Mouse (Mus musculus) MEL-GATA-1-ER (cell line): ENCODE data around the gene Uhrf2.
"Not testable (repeated sequence)": the region's sequence is repeated elsewhere in the genome, so short reads cannot be mapped to it uniquely, and the experiment has no call there.

Source experiments
- DNase-seq: peaks from one replicate; pipeline ENCODE4 v3.0.0-alpha.2; 2012; ENCODE audit warnings: low read depth; ENCODE audit errors: extremely low read depth

Gene Uhrf2

DNA sequence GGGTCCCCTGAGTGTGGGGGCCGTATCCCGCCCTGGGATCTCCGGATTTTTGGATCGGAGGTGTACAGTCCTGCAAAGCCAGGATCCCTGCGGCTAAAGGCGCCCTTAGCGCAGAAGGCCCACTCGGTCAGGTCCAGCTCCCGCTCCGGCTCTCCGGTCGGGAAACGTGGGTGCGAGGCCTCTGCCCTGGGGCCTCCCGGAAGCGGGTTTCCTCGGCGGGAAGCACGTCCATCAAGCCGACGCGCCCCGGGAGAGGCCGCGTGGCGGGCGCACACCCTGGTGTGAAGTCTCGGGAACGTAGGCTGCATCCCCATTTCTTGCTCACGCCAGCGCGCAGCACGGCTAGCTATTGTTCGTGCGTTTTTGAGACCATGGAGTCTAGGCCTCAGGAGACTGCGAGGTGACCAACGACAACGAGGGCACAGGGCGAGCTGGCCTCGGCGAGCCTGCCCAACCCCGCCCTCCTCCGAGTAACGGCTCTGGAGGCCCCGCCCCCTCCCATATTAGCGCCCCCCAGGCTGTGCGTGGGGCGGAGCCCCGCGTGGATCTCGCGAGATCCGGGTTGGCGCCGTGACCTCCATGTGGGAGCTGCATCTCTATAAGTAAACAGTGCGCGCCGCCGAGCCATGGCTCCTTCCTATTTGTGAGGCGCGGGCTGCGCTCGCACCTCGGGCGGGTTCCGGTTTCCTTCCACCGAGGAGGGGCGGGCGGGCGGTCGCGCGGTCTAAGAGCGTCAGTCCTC is at the start of gene Uhrf2:
TSS of gene Uhrf2 (plus strand) at position 620 of the 742 bp plus-strand sequence.
- peak; percentile 90 for DNase-seq

DNA sequence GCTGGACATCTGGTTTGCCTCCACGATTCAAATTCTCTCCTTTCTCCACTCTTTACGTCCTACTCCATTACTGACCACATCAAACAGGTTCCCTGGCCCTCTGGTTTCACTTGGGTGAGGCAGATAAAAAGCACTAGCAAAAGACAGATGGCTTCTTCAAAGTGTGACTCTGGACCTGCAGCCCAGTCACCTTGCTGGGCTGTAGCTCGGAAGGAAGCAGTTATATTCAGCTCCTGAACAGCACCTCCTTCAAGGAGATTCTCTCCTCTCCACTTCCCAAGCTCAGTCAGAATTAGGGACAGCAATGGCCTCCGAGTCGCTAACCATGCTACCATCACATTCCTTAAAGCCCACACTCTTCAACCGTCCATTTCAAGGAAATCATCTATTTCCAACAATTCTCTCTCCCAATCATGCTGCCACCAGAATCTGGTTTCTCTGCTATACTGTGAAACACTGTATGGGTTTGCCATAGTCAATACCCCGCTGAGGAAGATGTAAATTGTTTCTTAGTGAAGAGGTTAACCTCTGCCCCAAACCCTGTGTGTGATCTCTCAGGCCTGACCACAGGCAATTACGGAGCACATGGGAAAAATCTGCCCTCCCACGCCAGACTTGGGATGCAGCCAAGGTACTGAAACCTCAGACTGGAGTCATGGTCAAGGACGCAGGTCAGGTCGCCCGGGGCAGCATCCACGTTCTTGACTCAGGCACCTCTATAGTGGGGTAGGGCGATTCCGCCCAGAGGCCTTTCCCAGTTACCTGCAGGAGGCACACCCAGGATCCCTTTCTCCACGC is 45.9 kb upstream of the Uhrf2 start:
- no peak for DNase-seq

DNA sequence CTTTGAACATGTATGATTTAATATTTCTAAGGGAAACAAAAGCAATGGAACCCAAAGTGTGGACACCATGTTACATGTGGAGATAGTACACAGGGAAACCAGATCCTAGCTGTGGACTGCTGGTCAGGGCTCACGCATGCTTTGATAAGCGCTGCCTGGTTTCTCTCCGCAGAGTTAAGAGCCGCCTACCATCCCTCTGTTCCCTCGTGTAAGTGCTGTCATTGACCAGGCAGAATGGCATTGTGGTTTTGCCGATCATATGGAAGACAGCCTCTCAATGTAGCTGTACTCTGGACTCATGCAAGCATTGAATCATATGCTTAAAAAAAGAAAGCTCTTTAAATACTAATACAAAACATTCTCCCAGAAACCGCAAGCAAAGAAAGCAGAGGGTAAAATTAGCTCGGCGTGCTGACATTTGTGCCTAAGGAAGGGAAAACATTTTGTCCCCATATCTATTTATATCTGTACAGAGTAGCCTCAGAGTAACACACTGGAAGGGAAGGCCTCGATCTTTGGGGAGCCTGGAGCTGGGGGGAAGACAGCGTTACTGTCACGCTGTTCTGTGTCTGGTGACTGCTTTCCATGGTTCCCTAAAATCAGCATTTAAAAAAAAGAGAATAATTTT is 43.7 kb upstream of the Uhrf2 start:
- DNase-seq, result no peak

DNA sequence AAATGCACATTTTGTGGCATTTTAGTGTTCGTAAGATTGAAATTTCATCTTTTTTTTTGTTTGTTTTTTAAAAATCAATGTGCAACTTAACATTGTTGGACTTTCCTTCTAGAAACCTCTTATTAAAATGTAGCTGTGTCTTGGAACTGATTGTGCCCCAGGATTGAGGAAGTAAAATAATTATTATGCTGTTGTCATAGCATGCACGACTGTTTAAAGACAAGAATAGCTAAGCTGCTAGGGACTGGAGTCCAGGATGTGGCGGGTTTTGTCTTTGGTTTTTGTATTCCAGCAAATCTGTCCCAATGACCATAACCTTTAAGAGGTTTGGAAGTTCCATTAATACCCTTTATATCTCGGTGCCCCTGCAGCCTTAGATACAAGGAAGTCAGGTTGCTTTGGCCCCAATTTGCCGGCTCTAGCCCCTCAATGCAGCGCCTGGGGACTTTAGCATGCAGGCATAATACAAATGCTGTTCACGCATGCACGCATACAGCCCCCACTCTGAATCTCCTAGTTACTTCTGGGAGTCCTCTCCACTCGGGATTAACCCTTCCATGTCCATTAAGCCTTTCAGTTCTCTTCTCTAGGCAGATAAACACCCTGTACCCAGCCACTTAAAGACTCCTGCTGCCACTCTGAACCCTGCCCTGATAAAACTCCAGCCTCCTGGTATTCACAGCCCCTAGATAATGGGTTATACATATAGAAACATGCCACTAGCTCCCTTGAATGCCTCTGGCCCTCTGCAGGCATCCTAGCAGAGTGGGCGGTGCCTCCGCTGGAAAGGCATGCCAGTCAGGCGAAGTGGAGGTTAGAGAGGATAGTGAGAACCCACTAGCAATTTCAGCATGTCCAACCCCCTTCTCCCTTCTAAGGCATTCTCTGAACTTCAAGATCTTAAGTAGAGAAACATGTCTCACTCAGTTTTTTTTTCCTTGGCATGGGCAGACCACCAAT is 29.6 kb upstream of the Uhrf2 start:
- DNase-seq, result peak; percentile 28

DNA sequence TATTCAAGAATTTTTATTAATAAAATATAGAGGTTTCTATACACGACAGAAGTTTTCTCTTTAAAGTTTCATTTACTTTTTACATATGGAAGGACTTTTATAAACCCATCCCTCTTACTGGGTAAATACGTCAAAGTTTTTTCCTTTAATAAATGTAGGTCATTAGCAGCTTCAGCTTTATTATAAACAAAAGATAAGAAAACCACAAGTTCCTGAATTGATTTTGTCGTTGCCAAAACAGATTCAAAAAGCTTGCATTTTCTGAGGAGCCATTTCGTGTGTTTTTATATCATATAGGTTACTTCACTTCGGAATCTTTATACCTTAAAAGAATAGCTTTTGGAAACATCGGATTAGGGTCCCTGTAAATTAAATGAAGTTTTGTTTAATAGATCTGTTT is 28.8 kb upstream of the Uhrf2 start:
- no peak for DNase-seq

DNA sequence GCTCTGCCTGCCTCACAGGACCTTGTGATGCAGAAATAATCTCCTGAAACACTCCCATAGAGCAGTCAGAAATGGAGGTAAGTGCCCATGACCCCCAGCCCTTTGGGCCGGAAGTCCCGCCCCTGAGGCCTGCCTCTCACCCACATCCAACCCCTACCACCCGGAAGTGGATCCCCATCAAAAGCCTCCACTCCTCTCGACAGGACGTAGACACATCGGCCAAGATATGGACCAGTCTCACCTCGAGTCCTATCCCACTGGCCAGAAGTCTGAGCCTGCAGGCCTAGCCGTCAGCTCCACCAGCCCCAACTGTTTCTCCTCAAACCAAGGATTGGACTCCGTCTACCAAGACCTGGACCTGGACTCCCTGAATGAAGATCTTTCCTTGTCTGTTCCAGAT is 26.7 kb upstream of the Uhrf2 start, which contains the start of gene Trpd52l3:
TSS of gene Trpd52l3 (plus strand) at position 170 of the 400 bp plus-strand sequence.
- no peak for DNase-seq

DNA sequence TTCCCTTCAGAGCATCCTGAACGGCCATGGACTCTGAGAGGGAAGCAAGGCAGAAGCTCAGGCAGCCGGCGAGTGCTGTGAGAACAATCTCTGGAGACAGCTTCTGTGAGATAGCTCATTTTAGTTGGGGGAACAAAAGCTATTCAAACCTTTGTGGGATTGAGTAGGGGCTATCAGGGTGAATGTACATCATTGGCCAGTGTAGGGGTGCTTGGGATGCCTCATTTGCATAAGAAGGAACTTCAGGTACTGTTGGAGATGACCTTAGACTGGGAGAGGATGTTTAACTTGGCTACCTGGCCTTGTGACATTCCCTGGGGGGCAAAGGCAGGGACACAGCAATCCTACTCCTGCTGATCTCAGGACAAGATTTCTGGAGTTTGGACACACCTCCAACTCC is 23.9 kb upstream of the Uhrf2 start:
- no peak for DNase-seq

DNA sequence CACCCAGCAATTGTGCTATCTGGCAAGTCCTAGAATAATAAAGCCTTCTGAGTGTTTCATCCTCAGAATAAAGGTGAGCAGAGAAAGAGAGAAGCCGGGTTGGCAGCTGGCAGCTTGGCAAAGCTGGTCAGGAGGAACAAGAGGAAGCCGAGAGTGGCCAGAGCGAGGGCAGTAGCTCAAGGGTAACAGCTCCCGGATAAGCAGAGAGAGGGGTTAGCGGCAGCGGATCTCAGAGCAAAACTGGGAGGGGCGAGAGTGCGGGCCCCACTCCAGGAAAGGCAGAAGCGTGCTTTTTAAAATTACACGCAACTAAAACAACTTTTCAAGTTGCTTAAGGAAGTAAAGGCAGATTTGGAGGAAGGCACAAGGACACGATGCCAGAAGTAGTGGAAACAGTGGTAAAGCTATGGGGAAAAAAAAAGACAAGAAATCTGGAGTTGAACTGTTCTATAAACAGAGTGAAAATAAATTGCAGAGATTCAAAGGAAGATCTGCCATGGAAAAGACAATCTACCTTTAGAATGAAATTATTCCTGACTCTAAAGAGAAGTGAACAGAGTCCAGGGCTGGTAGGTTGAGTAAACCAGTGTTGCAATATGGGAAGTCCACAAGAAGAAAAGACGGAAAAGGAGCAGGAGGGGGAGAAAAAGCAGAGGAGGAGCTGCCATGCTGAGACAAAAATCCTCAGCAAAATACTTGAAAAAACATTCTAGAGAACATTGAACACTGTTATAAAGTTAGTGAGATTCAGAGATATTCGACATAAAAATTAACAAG is 19.6 kb upstream of the Uhrf2 start:
- no peak for DNase-seq

DNA sequence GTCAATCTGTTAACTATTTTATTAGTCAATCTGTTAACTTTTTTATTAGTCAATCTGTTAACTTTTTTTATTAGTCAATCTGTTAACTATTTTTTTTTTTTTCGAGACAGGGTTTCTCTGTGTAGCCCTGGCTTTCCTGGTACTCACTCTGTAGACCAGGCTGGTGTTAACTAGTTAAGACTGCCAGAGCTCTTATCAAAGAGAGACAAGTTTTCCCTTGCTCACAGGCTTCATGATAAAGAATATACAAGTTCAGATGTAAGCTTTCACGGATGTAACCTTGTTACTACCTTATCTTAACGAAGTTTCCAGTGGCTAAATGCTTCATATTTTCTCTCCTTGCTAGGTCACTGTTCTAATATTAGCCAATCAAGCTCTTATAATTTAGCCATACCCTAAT is 16.0 kb upstream of the Uhrf2 start:
- no peak for DNase-seq

DNA sequence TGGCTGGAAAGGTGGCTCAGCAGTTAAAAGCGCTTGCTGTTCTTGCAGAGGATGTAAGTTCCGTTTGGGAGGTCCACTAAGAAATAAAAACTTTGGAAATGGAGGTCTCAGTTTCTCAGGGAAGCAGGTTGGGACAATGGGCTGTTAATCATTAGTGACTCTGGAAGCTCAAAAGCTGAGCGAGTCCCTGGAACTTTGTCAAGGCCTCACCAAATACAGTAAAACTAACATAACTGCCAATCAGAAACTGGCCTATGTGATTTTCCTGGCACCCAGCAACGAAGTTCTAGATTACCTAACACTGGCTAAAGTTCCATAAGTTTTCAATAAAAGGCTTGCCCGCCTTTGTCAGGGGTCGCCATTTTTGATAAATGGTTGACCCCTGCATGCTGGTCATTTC is 14.2 kb upstream of the Uhrf2 start:
- no peak for DNase-seq

DNA sequence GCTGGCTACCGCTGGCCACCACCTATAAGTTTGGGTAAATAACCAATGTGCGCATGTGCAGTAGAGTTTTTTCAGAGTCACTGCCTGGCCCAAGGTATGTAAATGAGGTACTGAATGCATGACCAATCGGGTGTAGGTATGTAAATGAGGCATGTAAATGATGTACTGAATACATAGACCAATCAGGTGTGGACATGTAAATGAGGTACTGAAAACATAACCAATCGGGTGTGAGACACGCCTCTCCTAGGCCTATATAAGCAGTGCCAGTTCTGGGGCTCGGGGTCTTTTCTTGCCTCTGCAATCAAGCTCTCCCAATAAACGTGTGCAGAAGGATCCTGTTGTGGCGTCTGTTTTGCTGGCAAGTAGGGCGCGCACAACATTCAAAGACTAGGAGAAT is 6.9 kb upstream of the Uhrf2 start:
- DNase-seq, result not testable (repeated sequence)

DNA sequence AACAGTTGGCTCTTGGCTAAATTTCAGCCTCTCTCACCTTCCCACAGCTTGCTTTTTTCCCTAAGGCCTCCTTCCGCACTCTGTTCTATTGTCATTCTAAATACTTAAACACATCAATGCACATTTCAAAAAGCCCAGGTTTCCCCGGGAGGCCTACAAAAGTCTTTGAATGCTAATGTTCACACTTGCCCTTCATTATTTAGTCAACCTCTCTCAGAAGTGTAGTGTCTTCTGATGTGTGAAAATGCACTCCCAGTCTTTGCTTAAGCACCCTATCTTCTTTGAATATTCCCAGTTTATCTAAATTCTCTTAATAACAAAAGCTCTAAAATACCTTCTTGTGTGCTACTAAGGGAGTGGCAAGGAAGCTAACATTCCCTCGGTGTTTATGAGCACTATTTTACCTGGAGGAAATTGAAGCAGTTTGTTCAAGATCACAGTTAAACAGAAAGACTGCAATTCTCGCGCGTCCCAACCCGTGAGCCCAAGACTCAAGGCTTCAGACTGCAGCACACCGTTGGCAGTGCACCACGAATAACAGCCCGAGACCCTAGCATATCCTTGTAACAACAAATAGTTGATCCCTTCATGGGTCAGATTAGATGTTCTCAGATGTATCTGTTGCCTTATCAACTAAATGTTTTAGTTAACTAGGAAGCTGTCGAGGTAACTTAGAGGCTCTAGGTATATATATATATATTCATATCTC is 1.2 kb upstream of the Uhrf2 start:
- no peak for DNase-seq

DNA sequence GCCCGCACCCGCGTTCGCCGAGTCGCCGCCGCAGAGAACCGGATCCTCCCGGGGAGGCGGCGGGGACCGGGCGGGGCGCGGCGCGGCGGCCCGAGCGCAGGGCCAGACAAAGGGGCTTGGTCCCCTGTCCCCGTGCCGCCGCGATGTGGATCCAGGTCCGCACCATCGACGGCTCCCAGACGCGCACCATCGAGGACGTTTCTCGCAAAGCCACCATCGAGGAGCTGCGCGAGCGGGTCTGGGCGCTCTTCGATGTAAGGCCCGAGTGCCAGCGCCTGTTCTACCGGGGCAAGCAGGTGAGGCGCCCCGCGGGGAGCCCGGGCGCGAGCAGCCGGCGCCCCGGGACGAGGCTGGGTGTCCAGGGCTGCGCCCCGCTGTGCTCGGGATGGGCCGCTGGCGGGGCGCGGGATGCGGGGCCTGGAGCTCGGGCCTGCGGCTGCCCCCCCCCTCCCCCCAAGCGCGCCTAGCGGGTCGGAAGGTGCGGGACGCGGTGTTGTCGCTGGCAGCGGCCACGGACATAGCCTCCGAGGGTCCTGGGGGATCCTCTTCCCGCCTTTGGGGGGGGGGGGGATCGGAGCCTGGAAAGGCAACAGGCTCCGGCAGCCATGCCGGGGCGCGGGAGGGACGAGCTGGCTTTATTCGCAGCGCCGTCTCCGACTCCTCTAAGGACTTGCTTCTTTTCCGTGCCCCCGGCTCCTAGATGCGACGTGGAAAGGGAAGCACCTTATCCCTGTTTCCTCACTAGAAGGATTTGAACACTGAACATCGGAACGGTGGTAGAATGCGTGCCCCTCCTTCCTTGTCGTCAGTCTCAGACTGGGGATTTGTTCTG is 539 bp downstream of the Uhrf2 start:
- peak; percentile 26 for DNase-seq

DNA sequence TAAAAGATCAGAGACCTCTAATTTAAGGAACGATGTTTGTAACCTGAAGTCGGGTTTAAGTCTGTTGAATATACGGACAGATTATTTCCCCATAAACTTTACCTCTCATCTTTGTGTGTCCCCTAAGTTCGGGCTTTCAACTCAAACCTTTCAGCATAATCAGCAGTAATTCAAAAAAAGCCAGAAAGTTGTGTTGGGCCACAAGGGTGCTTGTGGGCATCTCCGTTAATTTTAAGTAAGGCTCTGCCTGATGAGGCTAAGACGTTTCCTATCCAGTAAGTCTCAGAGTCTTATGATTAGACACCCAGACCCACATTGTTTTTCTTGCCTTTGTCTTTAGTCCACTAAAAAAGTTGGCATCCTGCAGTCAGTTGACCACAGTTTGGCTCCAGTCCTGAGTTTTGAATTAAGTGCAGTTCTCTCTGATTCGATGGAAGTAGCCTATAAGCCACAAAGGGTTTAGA is 1.2 kb downstream of the Uhrf2 start:
- peak; percentile 70 for DNase-seq

DNA sequence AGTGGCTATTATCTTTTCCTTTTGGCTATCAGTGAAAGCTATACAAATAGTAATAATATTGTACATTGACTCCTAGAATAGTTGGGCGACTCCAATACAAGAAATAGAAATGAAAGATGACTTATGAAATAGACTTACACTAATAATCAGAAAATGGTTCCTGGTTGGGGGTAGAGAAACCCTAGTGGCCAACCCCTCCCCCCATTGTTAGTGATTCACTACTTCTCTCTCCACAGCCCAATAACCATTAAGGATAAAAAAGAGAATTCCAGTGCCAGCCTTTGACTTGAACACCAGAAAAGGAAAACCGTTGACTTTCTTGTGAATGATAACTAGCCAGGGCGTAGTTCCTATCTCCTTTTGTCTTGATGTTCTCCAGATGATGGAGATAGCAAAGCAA is 1.9 kb downstream of the Uhrf2 start:
- DNase-seq, result no peak

DNA sequence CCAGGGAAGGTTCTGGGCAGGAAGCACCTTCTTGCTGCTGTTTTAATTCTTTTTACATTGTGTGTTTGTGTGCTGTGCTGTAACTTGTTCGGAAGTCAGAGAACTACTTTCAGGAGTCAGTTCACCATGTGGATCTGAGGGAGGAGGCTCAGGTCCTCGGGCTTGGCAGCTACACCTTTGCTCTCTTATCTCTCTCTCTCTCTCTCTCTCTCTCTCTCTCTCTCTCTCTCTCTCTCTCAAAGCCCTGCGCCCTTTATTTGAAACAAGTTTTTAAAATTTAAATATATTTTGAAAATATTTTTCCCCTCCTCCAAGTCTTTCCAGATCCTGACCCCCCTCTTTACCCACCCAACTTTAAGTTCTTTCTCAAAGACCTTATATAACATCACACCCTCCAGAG is 5.0 kb downstream of the Uhrf2 start:
- DNase-seq, result no peak

DNA sequence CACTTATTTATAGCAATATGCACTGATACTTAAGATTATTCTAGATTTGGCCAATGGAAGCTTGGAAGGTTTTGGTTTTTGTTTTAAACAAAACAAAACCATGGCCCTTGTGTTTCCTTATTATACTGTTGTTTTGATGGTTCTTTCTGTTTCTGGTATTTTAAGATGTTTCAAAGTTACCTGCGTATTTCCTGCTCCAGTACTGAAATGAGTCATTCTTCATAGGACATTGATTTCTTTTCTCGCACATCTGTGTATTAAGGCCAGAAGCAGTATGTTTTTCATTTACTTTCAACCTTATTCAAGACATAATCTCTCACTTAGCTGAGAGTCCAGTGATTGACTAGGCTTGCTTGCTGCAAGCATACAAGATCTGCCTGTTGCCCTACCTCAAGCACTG is 13.4 kb downstream of the Uhrf2 start:
- DNase-seq, result no peak

DNA sequence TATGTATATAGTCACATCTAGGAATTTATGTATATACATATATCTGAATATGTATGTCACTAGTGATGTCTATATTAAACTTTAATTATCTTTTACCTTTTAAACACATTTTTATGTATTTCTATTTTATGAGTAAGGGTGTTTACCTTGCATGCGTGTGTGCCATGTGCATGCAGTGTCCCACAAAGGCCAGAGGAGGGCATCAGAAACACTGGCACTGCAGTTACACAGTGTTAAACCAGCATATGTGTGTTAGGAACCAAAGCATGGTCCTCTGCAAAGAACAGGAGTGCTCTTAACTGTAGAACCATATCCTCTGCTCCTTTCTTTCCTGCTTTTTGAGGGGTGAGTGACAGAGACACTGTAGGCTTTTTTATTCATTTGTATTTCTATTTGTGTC is 14.3 kb downstream of the Uhrf2 start:
- DNase-seq, result no peak

DNA sequence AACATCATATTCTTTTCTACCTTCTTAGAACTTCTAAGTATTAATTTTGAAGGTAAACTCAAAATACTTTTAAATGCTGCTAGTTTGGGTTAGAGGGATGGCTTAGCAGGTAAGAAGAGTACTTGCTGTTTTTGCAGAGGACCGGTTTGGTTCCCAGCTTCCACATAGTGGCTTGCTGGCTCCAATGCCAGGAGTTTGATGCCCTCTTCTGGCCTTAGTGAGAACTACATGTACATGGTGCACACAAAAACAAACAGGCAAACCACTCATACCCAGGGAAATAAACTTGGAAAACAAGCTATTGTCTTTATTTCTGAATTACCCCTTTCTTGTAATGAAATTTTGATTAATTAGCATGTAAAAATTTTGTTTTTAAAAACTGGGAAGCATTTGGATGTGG is 15.5 kb downstream of the Uhrf2 start:
- DNase-seq, result peak; percentile 60
